Mouse (Mus musculus) neural tube, embryonic 13.5 days (tissue): ENCODE measurements around the gene Ppib. TPM values are rescaled to one million over a fixed set of nuclear protein-coding genes. Genes with fewer than 3 reads are reported as not detected.

Experiments used
- ATAC-seq: fragments of 200-750 bp; cut with Nextera tagmentation; 2 replicates; pipeline ENCODE4 v1.8.0; 2017; ENCODE audit warnings: low read depth, mild to moderate bottlenecking, moderate TSS enrichment, moderate library complexity
- H3K27ac ChIP-seq: fragments of 300-500 bp; sonication (generic); replicated peaks from 2 replicates; pipeline ENCODE4 v1.5.1; 2015; ENCODE audit warnings: moderate library complexity, mild to moderate bottlenecking, inconsistent platforms
- H3K27me3 ChIP-seq: fragments of 300-500 bp; sonication (generic); 2 replicates; pipeline ENCODE4 v1.6.1; 2015; ENCODE audit warnings: mild to moderate bottlenecking, inconsistent platforms
- H3K36me3 ChIP-seq: fragments of 300-500 bp; sonication (generic); 2 replicates; pipeline ENCODE4 v1.6.1; 2015; ENCODE audit warnings: mild to moderate bottlenecking, inconsistent platforms
- H3K4me1 ChIP-seq: fragments of 300-500 bp; sonication (generic); replicated peaks from 2 replicates; pipeline ENCODE4 v1.6.1; 2015; ENCODE audit warnings: inconsistent platforms
- H3K4me2 ChIP-seq: fragments of 300-500 bp; sonication (generic); 2 replicates; pipeline ENCODE4 v1.6.1; 2015; ENCODE audit warnings: inconsistent platforms, mild to moderate bottlenecking, moderate library complexity
- H3K4me3 ChIP-seq: fragments of 300-500 bp; sonication (generic); 2 replicates; pipeline ENCODE4 v1.5.1; 2015; ENCODE audit warnings: mild to moderate bottlenecking, inconsistent platforms
- H3K9ac ChIP-seq: fragments of 300-500 bp; sonication (generic); 2 replicates; pipeline ENCODE4 v1.6.1; 2015; ENCODE audit warnings: moderate library complexity, mild to moderate bottlenecking, inconsistent platforms
- H3K9me3 ChIP-seq: fragments of 300-500 bp; sonication (generic); 2 replicates; pipeline ENCODE4 v1.6.1; 2016; ENCODE audit warnings: inconsistent platforms
- WGBS: fragments of 180-500 bp; shearing (Covaris S2); methylation state at CpG from one replicate; pipeline ENCODE4 v1.1.7; 2015; 5-methylcytosine and 5-hydroxymethylcytosine counted together
- polyA plus RNA-seq: library from polyadenylated mRNA; unstranded; fragments of >200 nt; fragmentation: Nextera tagmentation; extraction: Ambion mirVana; gene quantifications from 2 replicates; pipeline ENCODE4 v1.2.1, GENCODE M21; 2015

Ppib gene
- polyA plus RNA-seq, result 420 and 438 TPM in 2 replicates

- Histone ChIP-seq H3K27me3 (no peaks in the 10 kb centered on the region), H3K4me1 (peaks cover 26% of the 10 kb centered on the region), H3K9ac (peak within 1 kb of the TSS; percentile 93), H3K36me3 (peaks cover 24% of the 10 kb centered on the region), H3K4me2 (peak within 1 kb of the TSS; percentile 83), H3K27ac (peak within 1 kb of the TSS; percentile 89), H3K9me3 (no peaks in the 10 kb centered on the region), H3K4me3 (peak within 1 kb of the TSS; percentile 69)
- peak; percentile 98 for ATAC-seq
- 1% methylated on average over 51 of the region's 51 CpGs for WGBS
These were observed at the start of gene Ppib for GRCm38 (mm10) chr9:66059583-66060307. Gene Ppib (plus strand): TSS chr9:66060222.

GRCm38 (mm10) chr9:66020601-66021000 lies 39.4 kb upstream of the Ppib start:
- H3K9me3 ChIP-seq, result no peaks in the 10 kb centered on the region
- H3K4me3 ChIP-seq, result no peak overlapping the region
- no peaks in the 10 kb centered on the region for H3K4me1 ChIP-seq
- peaks cover 11% of the 10 kb centered on the region for H3K36me3 ChIP-seq
- no peak overlapping the region for H3K9ac ChIP-seq
- H3K27ac ChIP-seq, result no peak overlapping the region
- no peaks in the 10 kb centered on the region for H3K27me3 ChIP-seq
- H3K4me2 ChIP-seq, result no peak overlapping the region
- ATAC-seq, result no peak

- WGBS, result 93% methylated on average over 4 of the region's 4 CpGs
- no peak for ATAC-seq
- Histone ChIP-seq H3K9ac (no peak overlapping the region), H3K27ac (no peak overlapping the region), H3K36me3 (peaks cover 48% of the 10 kb centered on the region), H3K4me1 (no peaks in the 10 kb centered on the region), H3K9me3 (no peaks in the 10 kb centered on the region), H3K4me3 (no peak overlapping the region), H3K4me2 (no peak overlapping the region), H3K27me3 (no peaks in the 10 kb centered on the region)
These were observed 21.9 kb upstream of the Ppib start for GRCm38 (mm10) chr9:66038082-66038481.

GRCm38 (mm10) chr9:66038581-66038980 lies 21.4 kb upstream of the Ppib start:
- Histone ChIP-seq H3K27ac (no peak overlapping the region), H3K27me3 (no peaks in the 10 kb centered on the region), H3K9me3 (no peaks in the 10 kb centered on the region), H3K4me1 (no peaks in the 10 kb centered on the region), H3K36me3 (peaks cover 47% of the 10 kb centered on the region), H3K4me3 (no peak overlapping the region), H3K4me2 (no peak overlapping the region), H3K9ac (no peak overlapping the region)
- no peak for ATAC-seq
- 98% methylated on average over 4 of the region's 4 CpGs for WGBS

GRCm38 (mm10) chr9:66039290-66039689 lies 20.7 kb upstream of the Ppib start:
- WGBS, result 89% methylated on average over 4 of the region's 4 CpGs
- Histone ChIP-seq H3K4me3 (no peak overlapping the region), H3K36me3 (peaks cover 47% of the 10 kb centered on the region), H3K4me1 (no peaks in the 10 kb centered on the region), H3K27ac (no peak overlapping the region), H3K27me3 (no peaks in the 10 kb centered on the region), H3K9ac (no peak overlapping the region), H3K9me3 (no peaks in the 10 kb centered on the region), H3K4me2 (no peak overlapping the region)
- no peak for ATAC-seq

- no peak overlapping the region for H3K9ac ChIP-seq
- H3K27me3 ChIP-seq, result no peaks in the 10 kb centered on the region
- H3K4me3 ChIP-seq, result no peak overlapping the region
- no peaks in the 10 kb centered on the region for H3K4me1 ChIP-seq
- no peak for ATAC-seq
- no peak overlapping the region for H3K4me2 ChIP-seq
- WGBS, result 87% methylated on average over 3 of the region's 3 CpGs
- no peaks in the 10 kb centered on the region for H3K9me3 ChIP-seq
- peaks cover 44% of the 10 kb centered on the region for H3K36me3 ChIP-seq
- no peak overlapping the region for H3K27ac ChIP-seq
These were observed 19.2 kb upstream of the Ppib start for GRCm38 (mm10) chr9:66040801-66041200.

- Histone ChIP-seq H3K4me1 (no peaks in the 10 kb centered on the region), H3K9me3 (no peaks in the 10 kb centered on the region), H3K4me3 (no peak overlapping the region), H3K27ac (no peak overlapping the region), H3K4me2 (no peak overlapping the region), H3K36me3 (peaks cover 42% of the 10 kb centered on the region), H3K9ac (no peak overlapping the region), H3K27me3 (no peaks in the 10 kb centered on the region)
- 83% methylated on average over 4 of the region's 4 CpGs for WGBS
- ATAC-seq, result no peak
These were observed 17.7 kb upstream of the Ppib start for GRCm38 (mm10) chr9:66042331-66042730.

GRCm38 (mm10) chr9:66043241-66043640 lies 16.8 kb upstream of the Ppib start:
- no peak overlapping the region for H3K4me2 ChIP-seq
- peaks cover 33% of the 10 kb centered on the region for H3K36me3 ChIP-seq
- H3K9ac ChIP-seq, result no peak overlapping the region
- WGBS, result 94% methylated on average over 3 of the region's 3 CpGs
- ATAC-seq, result no peak
- no peak overlapping the region for H3K4me3 ChIP-seq
- no peaks in the 10 kb centered on the region for H3K4me1 ChIP-seq
- H3K27me3 ChIP-seq, result no peaks in the 10 kb centered on the region
- no peak overlapping the region for H3K27ac ChIP-seq
- no peaks in the 10 kb centered on the region for H3K9me3 ChIP-seq

- ATAC-seq, result no peak
- Histone ChIP-seq H3K27me3 (no peaks in the 10 kb centered on the region), H3K9me3 (no peaks in the 10 kb centered on the region), H3K9ac (no peak overlapping the region), H3K4me1 (0 out of 2 replicates have a peak, but pooled peaks cover 10% of the 10 kb centered on the region), H3K4me2 (no peak overlapping the region), H3K27ac (0 out of 2 replicates have a peak overlapping the region, but pooled peaks have one; percentile 7), H3K36me3 (no peaks in the 10 kb centered on the region), H3K4me3 (no peak overlapping the region)
- WGBS, result 64% methylated on average over 6 of the region's 6 CpGs
These were observed 10.0 kb upstream of the Ppib start for GRCm38 (mm10) chr9:66049931-66050601.

- Histone ChIP-seq H3K9me3 (no peaks in the 10 kb centered on the region), H3K4me2 (no peak overlapping the region), H3K27me3 (no peaks in the 10 kb centered on the region), H3K36me3 (no peaks in the 10 kb centered on the region), H3K4me3 (no peak overlapping the region), H3K4me1 (0 out of 2 replicates have a peak, but pooled peaks cover 10% of the 10 kb centered on the region), H3K9ac (no peak overlapping the region), H3K27ac (no peak overlapping the region)
- 66% methylated on average over 4 of the region's 4 CpGs for WGBS
- ATAC-seq, result no peak
These were observed 8.5 kb upstream of the Ppib start for GRCm38 (mm10) chr9:66051493-66051892.

GRCm38 (mm10) chr9:66052731-66053130 lies 7.3 kb upstream of the Ppib start:
- no peaks in the 10 kb centered on the region for H3K9me3 ChIP-seq
- 0 out of 2 replicates have a peak, but pooled peaks cover 10% of the 10 kb centered on the region for H3K4me1 ChIP-seq
- no peaks in the 10 kb centered on the region for H3K27me3 ChIP-seq
- no peak overlapping the region for H3K27ac ChIP-seq
- H3K4me3 ChIP-seq, result no peak overlapping the region
- WGBS, result 96% methylated on average over 1 of the region's 1 CpGs
- H3K36me3 ChIP-seq, result no peaks in the 10 kb centered on the region
- no peak overlapping the region for H3K4me2 ChIP-seq
- no peak for ATAC-seq
- no peak overlapping the region for H3K9ac ChIP-seq

- Histone ChIP-seq H3K27me3 (no peaks in the 10 kb centered on the region), H3K9ac (no peak overlapping the region), H3K4me3 (no peak overlapping the region), H3K9me3 (no peaks in the 10 kb centered on the region), H3K4me1 (0 out of 2 replicates have a peak, but pooled peaks cover 10% of the 10 kb centered on the region), H3K4me2 (no peak overlapping the region), H3K36me3 (no peaks in the 10 kb centered on the region), H3K27ac (no peak overlapping the region)
- WGBS, result 38% methylated on average over 1 of the region's 1 CpGs
- no peak for ATAC-seq
These were observed 6.4 kb upstream of the Ppib start for GRCm38 (mm10) chr9:66053620-66054019.
